Mouse (Mus musculus) liver (tissue): Measurements from ENCODE around the gene Hnrnpll.

ENCODE experiments used
- DNase-seq: peaks from one replicate; pipeline ENCODE4 v3.0.0-alpha.2; 2020; ENCODE audit warnings: mixed read lengths

Hnrnpll gene

GRCm38 (mm10) chr17:80061783-80062619 is at the start of gene Hnrnpll:
TSS of gene Hnrnpll (minus strand) at chr17:80062334.
- peak; percentile 97 for DNase-seq

DNA sequence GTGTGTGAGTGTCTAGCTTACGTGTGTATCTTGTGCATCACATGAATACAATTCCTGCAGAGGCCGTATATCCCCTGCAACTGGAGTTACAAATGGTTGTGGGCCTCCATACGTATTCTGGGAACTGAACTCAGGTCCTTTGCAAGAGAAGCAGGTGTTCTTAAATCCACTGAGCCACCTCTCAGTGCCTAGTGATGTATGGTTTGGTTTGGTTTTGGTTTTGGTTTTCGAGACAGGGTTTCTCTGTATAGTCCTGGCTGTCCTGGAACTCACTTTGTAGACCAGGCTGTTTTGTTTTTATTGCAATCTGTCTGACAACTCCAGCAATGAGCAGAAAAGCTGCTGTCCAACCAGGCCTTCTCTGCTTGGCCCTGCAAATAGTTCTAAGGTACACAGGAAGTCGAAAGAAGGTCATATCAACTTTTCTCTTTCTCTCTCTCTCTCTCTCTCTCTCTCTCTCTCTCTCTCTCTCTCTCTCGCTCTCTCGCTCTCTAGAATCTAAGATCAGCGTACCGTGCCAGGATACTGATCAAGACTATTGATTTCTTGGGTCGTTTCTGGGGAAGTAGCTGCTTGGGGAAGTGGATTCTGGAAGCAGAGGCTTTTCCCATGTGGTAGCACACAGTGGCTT is 43.3 kb upstream of the Hnrnpll start:
- DNase-seq, result no peak

- DNase-seq, result no peak
Measured at GRCm38 (mm10) chr17:80099823-80100222, 37.7 kb upstream of the Hnrnpll start.

- DNase-seq, result no peak
Measured at GRCm38 (mm10) chr17:80097221-80097620, 35.1 kb upstream of the Hnrnpll start.

DNA sequence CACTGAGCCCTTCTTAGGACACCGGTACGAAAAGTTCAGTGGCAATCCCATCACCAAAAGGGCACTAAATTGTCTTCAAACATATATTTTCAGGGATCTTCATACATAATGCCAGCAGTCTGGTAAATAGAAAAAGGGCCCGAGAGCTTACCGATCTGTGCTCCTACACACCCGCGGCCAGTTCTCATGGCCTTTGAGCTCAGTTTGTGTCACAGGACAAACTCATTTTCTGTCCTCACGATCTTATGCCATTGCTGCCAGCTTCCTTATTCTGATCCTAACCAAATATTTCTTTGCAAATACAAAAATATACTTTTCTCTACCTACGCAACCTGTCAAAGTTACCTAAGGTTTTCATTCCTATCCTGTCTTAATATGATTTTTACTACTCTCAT is 34.6 kb upstream of the Hnrnpll start:
- no peak for DNase-seq

GRCm38 (mm10) chr17:80096043-80096719 is 34.0 kb upstream of the Hnrnpll start:
- DNase-seq, result peak; percentile 37

DNA sequence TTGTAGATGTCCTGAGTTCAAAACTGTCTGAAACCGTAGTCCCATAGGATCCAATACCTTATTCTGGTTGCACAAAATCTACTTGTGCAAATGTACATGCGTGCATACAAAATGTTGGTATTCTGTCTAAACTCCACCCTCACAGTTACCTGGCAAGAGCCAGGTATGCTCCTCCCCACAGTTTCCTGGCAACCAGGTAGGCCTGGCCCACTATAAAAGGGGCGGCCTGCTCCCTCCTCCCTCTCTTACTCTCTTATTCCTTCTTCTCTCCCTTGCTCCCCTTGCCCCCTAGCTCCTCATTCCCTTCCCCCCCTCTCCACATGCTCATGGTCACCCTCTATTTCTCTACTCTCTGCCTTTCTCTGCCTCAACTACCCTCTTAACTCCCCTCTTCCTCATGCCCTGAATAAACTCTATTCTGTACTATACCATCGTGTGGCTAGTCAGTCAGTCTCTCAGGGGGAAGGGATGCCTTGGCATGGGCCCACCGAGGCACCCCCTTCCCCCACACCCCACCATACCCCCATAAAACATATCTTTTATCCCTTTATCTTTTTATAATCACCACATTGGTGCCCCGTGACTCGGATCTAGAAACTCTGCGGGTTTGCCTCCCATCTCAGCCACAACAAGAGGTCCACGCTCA is 33.2 kb upstream of the Hnrnpll start:
- no peak for DNase-seq

DNA sequence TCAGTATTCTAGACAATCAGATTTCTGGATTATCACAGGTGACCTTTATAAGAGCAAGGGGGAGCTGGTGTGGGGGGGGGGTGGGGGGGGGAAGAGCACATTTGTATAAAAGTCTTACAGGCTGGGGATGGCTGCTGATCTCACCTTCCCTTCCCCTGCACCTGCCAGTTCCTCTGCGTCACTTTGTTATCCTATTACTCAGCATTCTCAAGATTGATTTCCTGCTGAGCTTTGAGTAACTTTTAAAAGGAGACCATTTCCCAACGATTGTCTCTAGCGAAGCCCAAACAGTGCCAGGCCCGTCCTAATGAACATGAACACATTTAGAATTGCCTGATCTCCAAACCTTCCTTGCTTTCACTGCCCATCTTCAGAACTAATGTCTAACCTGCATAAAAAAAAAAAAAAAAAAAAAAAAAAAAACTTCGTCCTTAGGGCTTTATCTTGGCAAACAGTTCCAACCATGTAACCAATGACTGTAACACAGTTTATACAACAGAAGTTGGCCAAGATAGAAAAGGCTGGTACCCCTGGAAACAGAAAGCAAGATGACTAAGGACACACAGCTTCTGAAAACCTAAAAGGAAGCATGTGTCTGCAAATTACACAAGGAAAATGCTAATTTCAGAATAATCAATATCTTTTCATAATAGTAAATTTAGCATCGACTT is 29.9 kb upstream of the Hnrnpll start:
- no peak for DNase-seq

- no peak for DNase-seq
Measured at GRCm38 (mm10) chr17:80090551-80090950, 28.4 kb upstream of the Hnrnpll start.

DNA sequence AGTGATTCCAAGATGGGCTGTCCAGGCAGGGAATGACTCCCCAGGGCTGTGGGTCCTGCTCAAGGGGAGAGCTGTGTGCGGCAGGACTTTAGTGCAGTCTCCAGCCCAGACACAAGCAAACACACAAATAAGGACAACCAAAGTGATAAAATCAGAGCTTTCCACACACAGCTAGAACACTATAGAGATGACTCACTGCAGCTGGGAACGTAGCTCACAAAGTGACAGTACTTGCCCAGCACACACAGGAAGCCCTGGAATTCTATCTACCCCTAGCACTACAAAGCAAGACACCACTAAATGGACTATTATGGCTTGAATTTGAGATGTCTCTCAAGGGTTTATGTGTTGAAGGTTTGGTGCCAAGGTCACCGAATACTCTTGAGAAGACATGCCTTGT is 26.0 kb upstream of the Hnrnpll start:
- DNase-seq, result no peak

DNA sequence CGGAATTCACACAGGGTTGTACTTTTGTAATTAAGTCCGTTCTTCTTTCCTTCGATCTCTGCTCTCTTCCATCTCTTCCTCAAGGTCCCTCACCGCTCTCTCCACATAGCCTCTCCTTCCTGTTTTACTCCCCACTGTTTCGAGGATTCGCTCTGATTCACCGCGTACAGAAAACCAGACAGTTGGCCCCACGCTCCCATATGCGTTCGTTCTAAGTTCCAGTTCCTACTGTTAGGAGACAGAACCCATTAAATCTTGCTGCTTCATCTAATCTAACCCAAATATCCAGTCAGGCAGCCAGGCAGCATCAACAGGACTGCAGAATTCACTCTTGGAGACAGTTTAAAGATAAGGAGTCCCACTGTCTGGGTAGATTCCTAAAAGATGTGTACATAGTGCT is 24.5 kb upstream of the Hnrnpll start:
- no peak for DNase-seq

DNA sequence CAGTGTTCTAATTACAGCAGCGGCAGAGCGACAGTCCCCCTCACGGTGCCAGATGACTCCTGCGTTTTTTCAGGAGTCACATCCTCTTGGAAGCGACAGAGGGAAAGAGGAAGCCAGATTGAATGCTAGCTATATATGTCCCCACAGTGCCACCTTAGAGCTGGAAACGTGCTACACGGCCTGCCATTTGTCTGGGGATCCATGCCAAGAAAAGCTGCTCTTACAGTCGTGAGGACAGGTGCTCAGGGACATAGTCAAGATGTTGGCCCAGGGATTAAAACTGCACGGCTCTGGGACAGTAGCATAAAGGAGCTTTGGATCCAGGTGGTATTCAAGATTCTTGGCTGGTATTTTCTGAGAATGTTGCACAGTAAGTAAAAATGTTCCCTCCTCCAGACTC is 22.3 kb upstream of the Hnrnpll start:
- DNase-seq, result no peak

- DNase-seq, result no peak
Measured at GRCm38 (mm10) chr17:80083223-80083622, 21.1 kb upstream of the Hnrnpll start.

DNA sequence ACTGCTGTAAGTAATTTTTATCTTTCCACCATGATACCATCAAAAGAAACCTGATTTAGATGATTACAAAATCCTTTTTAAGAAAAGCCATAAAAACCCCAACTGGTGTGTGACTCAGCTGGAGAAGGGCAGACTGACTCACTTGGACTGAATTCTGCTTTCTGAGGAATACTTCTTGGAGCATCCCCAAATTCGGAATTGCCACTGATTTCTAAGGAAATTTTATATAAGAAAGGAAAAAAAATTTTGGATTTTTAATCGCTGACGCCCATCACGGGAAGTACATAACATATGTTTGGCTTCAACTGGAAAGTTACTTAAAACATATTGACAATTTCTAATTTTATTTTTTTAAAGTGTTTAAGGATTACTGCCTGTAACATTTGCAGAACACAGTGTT is 16.6 kb upstream of the Hnrnpll start:
- no peak for DNase-seq

DNA sequence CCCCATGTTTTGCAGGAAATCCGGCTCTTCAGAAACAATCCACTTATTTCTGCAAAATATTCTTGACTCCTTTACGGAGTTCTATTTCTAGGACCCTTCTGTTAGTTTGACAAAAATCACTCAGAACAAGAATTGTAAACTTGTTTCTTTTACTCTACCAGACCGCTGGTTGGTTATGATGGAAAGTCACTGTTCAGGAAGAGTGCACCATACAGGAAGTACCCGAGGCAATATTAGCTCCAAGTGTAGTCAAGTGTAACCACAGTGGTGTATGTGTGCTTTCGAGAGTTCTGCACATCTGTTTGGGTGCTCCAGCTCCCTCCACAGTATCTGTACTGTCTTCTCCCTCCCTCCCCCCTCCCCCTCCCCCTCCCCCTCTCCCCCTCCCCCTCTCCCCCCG is 5.1 kb upstream of the Hnrnpll start:
- DNase-seq, result no peak

GRCm38 (mm10) chr17:80063840-80064495 is 1.8 kb upstream of the Hnrnpll start:
- DNase-seq, result peak; percentile 34

- peak; percentile 14 for DNase-seq
Measured at GRCm38 (mm10) chr17:80063386-80063785, 1.3 kb upstream of the Hnrnpll start.

DNA sequence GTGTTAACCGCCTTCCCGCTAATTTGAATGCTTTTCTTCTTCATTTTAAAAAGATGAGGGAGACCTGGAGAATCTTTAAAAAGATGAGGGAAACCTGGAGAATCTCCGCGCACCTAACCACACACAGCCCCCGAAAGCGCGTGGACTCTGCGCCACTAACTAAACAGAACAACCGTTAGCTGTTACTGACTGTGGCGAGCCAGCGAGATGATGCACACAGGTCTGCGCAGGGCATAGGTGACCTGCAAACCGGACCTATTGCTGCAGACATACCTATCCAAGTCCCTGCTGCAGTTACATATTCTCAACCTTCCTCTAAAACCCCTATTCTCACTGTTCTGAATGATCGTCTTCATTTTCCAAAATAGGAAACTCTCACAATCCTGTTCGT is 481 bp upstream of the Hnrnpll start:
- peak; percentile 53 for DNase-seq

DNA sequence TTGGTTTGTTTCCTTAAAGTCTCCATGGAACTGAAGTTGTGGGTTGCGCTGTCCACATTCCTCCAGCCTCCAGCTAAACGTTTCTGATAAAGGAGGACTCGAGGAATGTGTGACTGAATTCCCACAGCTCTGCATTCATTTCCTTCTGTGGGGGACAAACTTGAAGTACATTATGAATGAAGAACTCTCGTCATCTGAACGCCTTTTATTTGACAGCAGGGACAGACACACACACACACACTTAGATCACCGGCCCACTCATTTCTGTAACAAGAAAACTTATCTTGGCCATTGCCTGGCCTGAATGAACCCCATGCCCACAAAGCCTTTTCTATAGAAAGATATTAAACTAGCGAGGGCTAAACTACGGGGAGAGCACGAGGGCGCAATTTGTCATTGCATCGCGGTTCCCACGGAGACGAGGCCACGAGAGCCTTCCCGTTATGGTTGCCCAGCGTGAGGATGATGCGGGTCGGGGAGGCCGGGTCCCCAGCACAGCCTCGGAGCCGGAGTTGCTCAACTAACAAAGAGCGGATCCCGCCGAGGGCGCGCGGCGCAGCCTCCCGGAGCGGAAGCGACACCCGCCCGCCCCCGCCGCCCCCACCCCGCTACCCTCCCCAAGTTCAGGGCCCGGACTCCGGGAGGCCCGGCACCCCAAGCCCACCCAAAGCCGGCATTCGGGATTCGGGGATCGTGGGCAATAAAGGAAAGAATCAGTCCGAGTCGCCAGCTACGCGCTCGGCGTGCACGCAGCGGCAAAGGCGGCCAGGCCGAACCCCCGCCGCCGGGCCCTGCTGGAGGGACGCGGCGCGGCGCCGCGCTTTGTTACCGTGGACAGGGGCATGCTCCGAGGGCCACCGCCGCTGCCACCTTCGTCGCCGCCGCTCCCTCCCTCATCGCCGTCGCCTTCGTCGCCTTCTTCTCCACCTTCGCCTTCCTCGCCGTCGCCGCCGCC is 1.0 kb downstream of the Hnrnpll start:
- peak; percentile 72 for DNase-seq

DNA sequence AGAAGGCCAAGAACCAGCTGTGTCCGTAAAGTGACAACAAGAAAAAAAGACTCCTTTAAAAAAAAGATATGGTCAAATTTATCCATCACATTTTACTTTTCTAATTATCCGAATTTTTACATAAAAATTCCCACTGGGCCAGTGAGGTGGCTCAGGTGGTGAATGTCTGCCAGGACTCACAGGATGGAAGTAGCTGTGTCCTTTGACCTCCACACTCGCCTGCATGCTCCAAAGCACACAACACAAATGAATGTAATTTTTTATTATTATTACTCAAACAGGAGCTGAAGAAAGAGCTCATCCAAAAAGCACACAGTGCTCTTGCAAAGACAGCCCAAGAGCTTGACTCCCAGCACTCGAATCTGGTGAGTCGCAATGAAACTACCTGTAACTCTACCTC is 2.0 kb downstream of the Hnrnpll start:
- no peak for DNase-seq

DNA sequence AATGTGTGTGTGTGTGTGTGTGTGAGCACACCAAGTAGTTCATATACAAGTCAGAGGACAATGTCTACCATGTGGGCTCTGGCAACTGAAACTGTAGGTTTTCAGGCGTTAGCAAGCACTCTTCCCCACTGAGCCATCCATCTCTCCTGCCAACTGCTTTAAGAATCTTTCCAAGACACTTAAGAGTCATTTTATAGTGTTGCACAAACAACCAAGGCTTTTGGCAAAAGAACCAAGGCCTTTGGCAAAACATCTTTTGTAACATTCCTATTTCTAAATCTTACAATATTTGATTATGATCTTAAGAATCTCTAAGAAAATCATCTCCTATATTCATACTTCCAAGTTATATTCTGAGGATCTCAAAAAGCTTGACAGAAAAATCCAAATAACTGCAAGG is 2.4 kb downstream of the Hnrnpll start:
- no peak for DNase-seq
